In the genomic region with DNA sequence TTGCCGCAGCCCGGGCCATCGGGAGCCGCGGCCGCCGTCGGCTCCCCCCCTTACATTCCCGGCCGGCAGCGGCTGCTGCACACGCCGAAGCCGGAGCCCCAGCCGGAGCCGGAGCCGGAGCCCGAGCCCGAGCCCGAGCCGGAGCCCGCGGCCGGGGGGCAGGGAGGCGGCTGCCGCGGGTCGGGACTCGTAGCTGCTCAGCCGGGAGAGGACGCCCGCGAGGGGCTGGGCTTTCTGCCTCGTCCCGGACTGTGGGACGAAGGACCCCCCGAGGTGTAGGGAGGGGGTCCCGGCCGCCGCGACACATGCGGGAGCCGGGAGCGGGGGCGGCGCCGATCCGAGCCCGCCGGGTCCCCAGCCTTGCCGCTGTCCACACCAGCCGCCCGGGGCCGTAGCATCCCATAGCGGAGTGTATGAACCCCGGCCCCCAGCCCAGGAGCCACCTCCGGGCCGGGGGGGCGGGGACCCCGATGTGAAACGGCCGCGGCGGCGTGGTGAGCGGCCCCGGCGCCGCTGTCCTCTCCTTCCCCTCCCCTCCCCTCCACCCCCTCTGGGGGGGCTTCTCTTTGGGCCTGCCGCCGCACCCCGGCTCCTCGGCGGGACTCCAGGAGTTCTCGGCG, we compare ENCODE assay signal across 8 mouse cellular contexts. TPM values are rescaled to one million over a fixed set of nuclear protein-coding genes. Genes with fewer than 3 reads are reported as not detected.
DNase-seq lines count a peak whose midpoint lies in the region; ATAC-seq and TF ChIP-seq lines count a peak whose summit lies in the region.

A gene (plus strand): TSS at position 507 of the 620 bp plus-strand sequence.

- H3K27me3 ChIP-seq in liver, adult 2 months (ENCODE audit: control insufficient read depth, insufficient read depth, low read length): no peaks in the 10 kb centered on the region
- no peaks in the 10 kb centered on the region for H3K27me3 ChIP-seq in Patski
- no peaks in the 10 kb centered on the region for H3K27me3 ChIP-seq in forebrain, embryonic 12.5 days

- H3K4me1 ChIP-seq in liver, adult 2 months (ENCODE audit: control insufficient read depth, insufficient read depth, low read length): peaks cover 4% of the 10 kb centered on the region; the same call in 1 of the 2 replicates
- peaks cover 26% of the 10 kb centered on the region for H3K4me1 ChIP-seq in forebrain, embryonic 12.5 days

- no peak for DNase-seq in liver, adult 2 months (ENCODE audit: extremely low read depth, low read depth, low spot score)
- no peak for DNase-seq in liver
- DNase-seq in Patski (ENCODE audit: low read depth, low spot score): no peak
- DNase-seq in heart, postnatal 25 days (ENCODE audit: low spot score): no peak
- no peak for DNase-seq in layer of hippocampus, postnatal 14 days (ENCODE audit: low spot score in 2 of 2)
- peak; percentile 23 for DNase-seq in mesoderm, embryonic 11.5 days (ENCODE audit: low read depth, low spot score)
- DNase-seq in ovary, postnatal 36 days (ENCODE audit: low spot score): no peak

- peak within 1 kb of the TSS; percentile 99 for H3K4me2 ChIP-seq in forebrain, embryonic 12.5 days

- peak within 1 kb of the TSS; percentile 86 for H3K9ac ChIP-seq in liver, adult 2 months (ENCODE audit: low read depth, low read length)
- peak within 1 kb of the TSS; percentile 91 for H3K9ac ChIP-seq in forebrain, embryonic 12.5 days

- under 1% methylated on average over 65 of the region's 76 CpGs for WGBS in liver, adult 2 months
- WGBS in forebrain, embryonic 12.5 days: 0% methylated on average over 58 of the region's 76 CpGs

- H3K79me2 ChIP-seq in liver, adult 2 months (ENCODE audit: control insufficient read depth, insufficient read depth, low read length): peaks cover 8% of the 10 kb centered on the region; the same call in 1 of the 2 replicates

- CTCF ChIA-PET in Patski (lab: Charles Lee): interaction anchor here (1.3 to 1.6 kb wide), 2 partner anchors 15 to 26 kb away, joined by 3 read pairs; no protein-coding TSS in a partner anchor

- TF ChIP-seq CTCF in liver, adult 2 months (IDR thresholded peaks at IDR 0.05; ENCODE audit: low read depth, low read length): no peak
- no peak for TF ChIP-seq CTCF in Patski (IDR thresholded peaks at IDR 0.05)

- peak within 1 kb of the TSS; percentile 68 for H3K27ac ChIP-seq in liver, adult 2 months (replicated peaks; ENCODE audit: insufficient read depth, low read depth, low read length)
- peak within 1 kb of the TSS; percentile 96 for H3K27ac ChIP-seq in forebrain, embryonic 12.5 days

- intact Hi-C loops in heart, postnatal 25 days (cut with DNase I): loop anchor here (5.0 kb wide), 1 partner anchor 57 kb away; no protein-coding TSS in a partner anchor

- POLR2A ChIA-PET in Patski (lab: Charles Lee): interaction anchor here (0.7 to 3.8 kb wide), 8 partner anchors 10 to 119 kb away, joined by 3 to 15 read pairs (median 3); no protein-coding TSS in a partner anchor

- no peaks in the 10 kb centered on the region for H3K36me3 ChIP-seq in liver, adult 2 months (ENCODE audit: control insufficient read depth, insufficient read depth, low read length)
- H3K36me3 ChIP-seq in forebrain, embryonic 12.5 days (replicated peaks): no peaks in the 10 kb centered on the region

- H3K9me3 ChIP-seq in forebrain, embryonic 12.5 days: no peaks in the 10 kb centered on the region

- no peak for TF ChIP-seq POLR2A in liver, adult 2 months (IDR thresholded peaks at IDR 0.05; ENCODE audit: extremely low read depth, insufficient read depth, low read length)

- peak; percentile 46 for ATAC-seq in Patski
- no peak; the same call in 1 of the 2 replicates for ATAC-seq in forebrain, embryonic 12.5 days (ENCODE audit: low FRiP score)

- peak within 1 kb of the TSS; percentile 93 for H3K4me3 ChIP-seq in liver, adult 2 months (ENCODE audit: insufficient read depth, low read depth, low read length)
- peak within 1 kb of the TSS; percentile 99 for H3K4me3 ChIP-seq in forebrain, embryonic 12.5 days (replicated peaks)

- in situ Hi-C loops in Patski (cut with MboI; ENCODE audit: low pct_unique_long_range_greater_than_20kb): loop anchor here (5.0 to 10.0 kb wide), 2 partner anchors 68 to 120 kb away; no protein-coding TSS in a partner anchor

RNA-seq across cellular contexts. Expression of the gene that starts here (rescaled TPM):
- total RNA-seq in liver, adult 2 months (2014; rRNA removed): 4.2 and 5.6 TPM in 2 replicates
- polyA plus RNA-seq in liver, adult 2 months (2012; rRNA removed): 1.4 and 1.7 TPM in 2 replicates
- polyA plus RNA-seq in Patski (2021): 23.5 TPM
- polyA plus RNA-seq in forebrain, embryonic 12.5 days (2016; fragmentation: Nextera tagmentation; extraction: Ambion mirVana): 26.0 and 29.5 TPM in 2 replicates
- total RNA-seq in heart, postnatal 25 days (2021): 10 to 100 TPM; 45.4 to 47.2 TPM
- 100 to 1,000 TPM; 119 to 135 TPM for total RNA-seq in layer of hippocampus, postnatal 14 days (2021)
